Mouse (Mus musculus) adrenal gland, postnatal 25 days (tissue): ENCODE data around the gene Taf12. TPM values are rescaled to one million over a fixed set of nuclear protein-coding genes. Genes with fewer than 3 reads are reported as not detected.

Experiments used
- DNase-seq: peaks from one replicate; pipeline ENCODE4 v3.0.0; 2021; ENCODE audit warnings: mixed read lengths
- total RNA-seq: library from RNA; stranded (reverse); gene quantifications from 2 replicates; pipeline ENCODE4 v1.2.3, GENCODE M21; 2021

The Taf12 gene
- total RNA-seq, 1 experiment from 2014 or later, result 29.1 TPM

GRCm38 (mm10) chr4:132311209-132311608 is 37.0 kb downstream of the Taf12 start:
- no peak for DNase-seq

- DNase-seq, result no peak
Observed at GRCm38 (mm10) chr4:132311801-132312200, 37.6 kb downstream of the Taf12 start.

- DNase-seq, result no peak
Observed at GRCm38 (mm10) chr4:132312627-132313026, 38.5 kb downstream of the Taf12 start.

- no peak for DNase-seq
Observed at GRCm38 (mm10) chr4:132315711-132316110, 41.5 kb downstream of the Taf12 start.

- no peak for DNase-seq
Observed at GRCm38 (mm10) chr4:132326481-132326880, 52.3 kb downstream of the Taf12 start.

- no peak for DNase-seq
Observed at GRCm38 (mm10) chr4:132328391-132328982, 54.3 kb downstream of the Taf12 start.

GRCm38 (mm10) chr4:132329115-132329834 is 55.1 kb downstream of the Taf12 start, which contains the start of gene Trnau1ap:
TSS of gene Trnau1ap (minus strand) at chr4:132329538.
- DNase-seq, result peak; percentile 93

GRCm38 (mm10) chr4:132329835-132330354 is 55.7 kb downstream of the Taf12 start:
- DNase-seq, result no peak

- no peak for DNase-seq
Observed at GRCm38 (mm10) chr4:132331960-132332359, 57.8 kb downstream of the Taf12 start.

- no peak for DNase-seq
Observed at GRCm38 (mm10) chr4:132332880-132333279, 58.7 kb downstream of the Taf12 start.

GRCm38 (mm10) chr4:132338943-132339342 is 64.8 kb downstream of the Taf12 start:
- DNase-seq, result peak; percentile 56

- no peak for DNase-seq
Observed at GRCm38 (mm10) chr4:132341451-132341850, 67.3 kb downstream of the Taf12 start.

GRCm38 (mm10) chr4:132344403-132345134 is 70.4 kb downstream of the Taf12 start:
- no peak for DNase-seq

Other genes with a start within 250 kb of the Taf12 start
- gene Gm10300, start 199.7 kb upstream of the Taf12 start, total RNA-seq, result 0.61 TPM in 1 of 2 replicates, not detected in the other
- 65.5 and 70.8 TPM in 2 replicates for gene Epb41, start 199.1 kb upstream of the Taf12 start, total RNA-seq
- 1.1 TPM in 2 replicates for gene Oprd1, start 129.9 kb upstream of the Taf12 start, total RNA-seq
- gene Ythdf2, start 62.1 kb upstream of the Taf12 start, total RNA-seq, result 50.8 and 51.0 TPM in 2 replicates
- gene Gmeb1, start 12.8 kb upstream of the Taf12 start, total RNA-seq, result 20.3 and 21.8 TPM in 2 replicates
- gene Rab42, start 29.0 kb downstream of the Taf12 start, total RNA-seq, result 1.8 TPM in 1 of 2 replicates, not detected in the other
- gene Trnau1ap, start 55.2 kb downstream of the Taf12 start, total RNA-seq, result 35.6 and 37.0 TPM in 2 replicates
- gene Rcc1, start 79.2 kb downstream of the Taf12 start, total RNA-seq, result 17.8 and 22.0 TPM in 2 replicates
- 60.0 and 69.8 TPM in 2 replicates for gene Phactr4, start 148.1 kb downstream of the Taf12 start, total RNA-seq
- 9.4 and 10.7 TPM in 2 replicates for gene Med18, start 189.5 kb downstream of the Taf12 start, total RNA-seq
- gene Sesn2, start 236.1 kb downstream of the Taf12 start, total RNA-seq, result 20.6 and 24.1 TPM in 2 replicates